Mouse (Mus musculus) liver, adult (tissue): ENCODE measurements around the gene Fpr3.

Experiments
- GATA4 ChIP-seq: IDR thresholded peaks from 2 replicates; pipeline ENCODE4 v1.6.1; 2014; ENCODE audit warnings: mild to moderate bottlenecking, low read length; ENCODE audit not compliant: insufficient replicate concordance

The Fpr3 gene

DNA sequence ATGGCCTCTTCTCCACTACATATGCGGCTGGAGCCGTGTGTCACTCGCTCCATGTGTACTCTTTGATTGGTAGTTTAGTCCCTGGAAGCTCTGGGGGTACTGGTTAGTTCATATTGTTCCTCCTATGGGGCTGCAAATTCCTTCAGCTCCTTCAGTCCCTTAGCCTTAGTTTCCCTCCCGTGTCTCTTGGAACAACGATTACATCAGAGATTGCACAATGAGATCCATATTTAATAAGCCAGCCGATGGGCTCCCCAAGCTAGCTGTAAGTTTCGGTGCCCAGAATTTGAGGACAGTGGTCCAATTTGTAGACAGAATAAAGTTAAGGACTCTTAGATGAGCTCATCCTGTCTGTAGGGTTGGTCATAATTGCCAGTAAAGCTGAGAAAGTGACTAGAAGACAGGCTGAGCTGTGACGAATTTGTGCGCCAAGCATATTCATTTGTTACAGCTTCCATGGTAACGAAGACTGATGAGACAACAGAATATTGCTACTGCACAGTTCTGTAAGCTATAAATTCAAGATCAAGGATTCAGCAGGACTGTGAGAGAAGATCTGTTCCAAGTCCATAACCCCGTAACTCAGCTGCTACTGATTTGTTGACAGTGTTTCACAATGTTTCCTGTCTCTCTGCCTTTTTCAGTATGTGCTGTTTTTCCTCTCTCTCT, 20.7 kb upstream of the Fpr3 start:
- no peak for TF ChIP-seq GATA4

DNA sequence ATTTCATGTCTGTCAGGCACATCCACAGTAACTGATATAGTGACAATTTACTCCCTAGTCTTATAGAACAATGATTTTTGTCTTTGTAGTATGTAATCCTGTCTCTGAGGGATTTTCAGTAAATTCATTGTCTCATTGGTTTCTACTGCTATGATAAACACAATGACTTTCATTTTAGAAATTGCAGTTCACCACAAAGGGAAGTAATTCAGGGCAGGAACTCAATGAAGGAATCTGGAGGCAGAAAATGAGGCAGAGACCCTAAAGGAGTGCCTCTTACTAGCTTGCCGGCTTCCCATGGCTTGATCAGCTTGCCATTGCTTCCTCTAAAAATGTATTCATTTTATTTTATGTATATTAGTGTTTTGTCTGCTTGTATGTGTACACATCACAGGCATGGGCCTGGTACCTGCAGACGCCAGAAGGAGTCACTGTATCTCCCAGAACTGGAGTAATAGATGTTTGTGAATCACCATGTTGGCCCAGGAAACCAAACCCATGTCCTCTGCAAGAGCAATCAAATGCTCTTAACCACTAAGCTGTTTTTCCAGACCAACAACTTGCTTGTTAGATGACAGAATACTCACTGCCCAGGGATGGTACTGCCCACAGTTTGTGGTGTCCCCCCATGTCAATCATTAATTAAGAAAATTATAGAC, 16.6 kb upstream of the Fpr3 start:
- TF ChIP-seq GATA4 = no peak

DNA sequence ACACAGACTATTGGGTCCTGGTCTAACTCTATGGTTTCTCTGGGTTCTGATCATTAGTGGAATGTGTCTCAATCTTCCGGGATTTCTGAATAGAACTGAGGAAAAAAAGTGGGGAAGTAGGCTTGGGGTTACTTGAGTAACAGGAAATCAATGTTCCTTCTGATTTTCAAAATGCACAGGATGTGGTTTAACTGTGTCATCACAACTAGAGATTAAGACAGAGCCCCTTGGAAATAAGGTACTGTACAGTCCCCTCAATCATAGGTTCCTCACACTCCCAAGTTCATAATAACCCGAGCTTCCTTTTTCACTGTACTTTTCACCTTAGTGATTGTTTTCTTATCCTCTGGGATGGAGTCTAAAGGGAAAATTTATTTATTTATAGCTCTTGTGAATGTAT, 16.0 kb upstream of the Fpr3 start:
- no peak for TF ChIP-seq GATA4

DNA sequence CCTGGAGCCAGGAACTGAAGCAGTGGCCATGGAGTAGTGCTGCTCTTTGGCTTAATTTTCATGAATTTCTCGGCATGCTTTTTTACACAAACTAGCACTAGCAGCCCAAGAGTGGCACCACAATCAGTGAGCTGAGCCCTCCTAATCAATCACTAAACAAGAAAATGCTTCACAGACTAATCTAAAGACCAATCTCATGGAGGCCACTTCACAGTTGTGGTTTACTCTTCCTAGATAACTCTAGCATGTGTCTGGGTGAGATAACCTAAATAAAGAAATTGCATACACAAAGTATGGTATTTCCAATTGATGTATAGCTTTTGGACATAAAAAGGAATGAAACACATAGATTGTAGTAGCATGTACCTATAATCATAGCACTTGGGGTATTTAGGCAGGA, 8.3 kb upstream of the Fpr3 start:
- no peak for TF ChIP-seq GATA4

DNA sequence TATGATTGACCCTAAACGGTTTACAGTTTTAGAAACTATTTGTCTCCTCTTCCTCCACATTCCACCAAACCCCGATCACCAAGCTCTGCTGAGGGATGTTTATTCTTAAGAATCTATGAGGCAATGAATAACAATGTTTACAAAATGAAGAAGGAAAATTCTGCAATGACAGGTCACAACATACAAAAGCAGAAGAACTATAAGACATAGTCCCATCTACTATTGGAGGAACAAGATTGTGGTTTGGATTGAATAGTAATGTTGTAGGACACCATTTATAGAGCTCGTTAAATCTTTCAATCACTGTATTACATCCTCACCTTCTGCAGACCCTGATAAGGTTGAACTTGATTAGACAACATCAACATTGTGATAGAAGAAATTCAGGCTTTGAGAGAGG, 5.0 kb upstream of the Fpr3 start:
- TF ChIP-seq GATA4 = no peak

DNA sequence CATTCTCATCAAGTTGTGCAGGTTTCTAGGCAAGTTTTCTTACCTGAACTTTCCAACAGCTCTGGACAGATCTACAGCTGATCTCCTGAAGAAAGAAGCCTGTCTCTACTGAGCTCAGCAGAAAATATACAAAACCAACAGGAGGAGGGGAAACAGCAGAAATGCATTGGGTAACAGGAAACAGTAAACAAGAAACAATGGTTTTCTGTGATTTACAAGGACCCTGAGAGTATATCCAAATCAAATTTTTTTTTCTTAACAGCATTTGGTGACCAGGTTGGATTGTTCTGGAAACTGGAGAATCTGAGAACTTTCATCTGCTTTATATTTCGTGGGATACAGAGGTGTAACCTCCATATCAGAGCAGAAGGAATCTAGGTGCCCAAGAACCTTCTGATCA, 3.8 kb upstream of the Fpr3 start, which contains the start of gene Fpr1:
Fpr1 (minus strand) TSS at position 101 of the 400 bp plus-strand sequence.
- TF ChIP-seq GATA4 = no peak

DNA sequence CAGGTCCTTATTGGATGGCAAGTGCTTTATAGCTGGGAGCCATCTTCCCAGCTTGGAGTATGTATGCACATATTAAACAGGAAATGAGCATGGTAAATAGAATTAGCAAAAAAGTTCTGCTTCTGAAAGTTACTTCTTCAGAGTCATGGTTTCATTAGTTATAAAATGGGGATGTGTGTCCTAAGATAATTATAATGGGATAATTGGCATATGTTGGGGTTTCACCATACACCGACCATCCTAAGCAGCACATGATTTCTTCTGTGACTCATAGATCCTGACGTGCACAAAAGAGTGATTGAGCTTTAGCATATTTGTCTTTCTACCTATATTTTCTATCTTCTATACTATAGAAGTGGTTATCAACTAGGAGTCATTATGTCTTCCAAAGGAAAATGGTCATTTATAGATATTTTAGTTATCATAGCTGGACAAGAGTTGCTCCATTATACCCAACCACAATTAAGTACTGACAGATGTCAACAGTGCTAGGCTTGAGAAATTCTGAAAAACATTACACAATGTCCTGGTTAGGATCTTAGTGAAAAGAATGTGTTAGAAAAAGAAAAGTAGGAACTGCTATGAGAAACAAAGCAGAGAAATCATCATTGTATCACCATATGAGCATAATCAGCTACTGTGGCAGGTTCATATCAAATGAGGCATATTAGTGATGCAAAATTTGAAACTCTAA, 2.2 kb downstream of the Fpr3 start:
- TF ChIP-seq GATA4 = no peak

DNA sequence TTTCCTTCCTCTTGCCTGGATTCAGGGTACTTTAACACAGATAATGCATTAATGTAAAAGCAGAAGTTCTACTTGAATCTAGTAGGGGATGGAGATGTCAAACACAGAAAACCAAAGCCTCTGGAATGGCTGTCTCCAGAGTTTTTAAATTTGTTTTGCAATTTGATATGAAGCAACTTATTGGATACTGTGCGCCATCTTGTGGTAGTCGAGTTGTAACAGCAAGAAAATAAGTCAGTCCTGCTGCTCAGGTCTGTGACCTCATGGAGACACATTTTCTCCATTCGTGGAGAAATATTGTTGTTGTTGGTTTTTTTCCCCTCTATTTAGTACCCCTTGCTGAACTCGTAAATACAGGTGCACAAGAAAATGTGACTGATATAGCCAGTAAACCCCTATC, 8.4 kb downstream of the Fpr3 start:
- TF ChIP-seq GATA4 = no peak

DNA sequence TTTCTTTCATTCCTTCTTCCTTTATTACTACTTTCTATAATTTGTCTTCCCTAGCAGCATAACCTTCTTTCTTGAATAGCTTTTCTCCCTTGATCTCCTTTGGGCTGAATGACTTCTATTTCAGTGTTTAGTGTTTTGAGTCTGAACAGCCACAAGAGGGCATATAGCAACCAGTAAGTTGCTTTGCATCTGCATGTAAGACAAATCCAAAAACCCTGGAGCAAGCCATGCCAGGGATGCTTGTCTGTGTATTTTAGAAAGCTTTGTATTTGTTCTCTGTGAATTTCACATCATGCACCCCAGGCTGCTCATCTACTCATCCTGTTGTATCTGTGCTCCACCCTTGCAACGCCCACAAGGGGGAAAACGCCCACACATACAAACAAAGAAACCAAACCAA, 11.6 kb downstream of the Fpr3 start:
- no peak for TF ChIP-seq GATA4

DNA sequence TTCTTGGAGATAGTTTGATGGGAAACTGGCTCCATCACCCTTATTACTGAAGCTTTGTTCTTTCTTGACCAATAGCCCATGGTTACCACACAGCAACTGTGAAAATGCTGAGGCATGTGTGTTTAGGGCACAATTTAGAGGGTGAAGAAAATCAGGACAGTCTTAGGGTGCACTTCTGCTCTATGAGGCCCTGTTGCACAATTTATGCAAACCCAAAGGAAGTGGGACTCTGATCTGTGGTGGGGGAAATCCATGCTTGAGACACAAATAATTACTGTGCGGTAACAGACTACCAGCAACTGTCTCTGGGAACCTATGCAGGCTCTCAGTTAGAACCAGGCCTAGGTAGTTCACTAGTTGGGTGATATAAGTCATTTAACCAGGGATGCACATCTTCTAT, 13.1 kb downstream of the Fpr3 start:
- TF ChIP-seq GATA4 = no peak

DNA sequence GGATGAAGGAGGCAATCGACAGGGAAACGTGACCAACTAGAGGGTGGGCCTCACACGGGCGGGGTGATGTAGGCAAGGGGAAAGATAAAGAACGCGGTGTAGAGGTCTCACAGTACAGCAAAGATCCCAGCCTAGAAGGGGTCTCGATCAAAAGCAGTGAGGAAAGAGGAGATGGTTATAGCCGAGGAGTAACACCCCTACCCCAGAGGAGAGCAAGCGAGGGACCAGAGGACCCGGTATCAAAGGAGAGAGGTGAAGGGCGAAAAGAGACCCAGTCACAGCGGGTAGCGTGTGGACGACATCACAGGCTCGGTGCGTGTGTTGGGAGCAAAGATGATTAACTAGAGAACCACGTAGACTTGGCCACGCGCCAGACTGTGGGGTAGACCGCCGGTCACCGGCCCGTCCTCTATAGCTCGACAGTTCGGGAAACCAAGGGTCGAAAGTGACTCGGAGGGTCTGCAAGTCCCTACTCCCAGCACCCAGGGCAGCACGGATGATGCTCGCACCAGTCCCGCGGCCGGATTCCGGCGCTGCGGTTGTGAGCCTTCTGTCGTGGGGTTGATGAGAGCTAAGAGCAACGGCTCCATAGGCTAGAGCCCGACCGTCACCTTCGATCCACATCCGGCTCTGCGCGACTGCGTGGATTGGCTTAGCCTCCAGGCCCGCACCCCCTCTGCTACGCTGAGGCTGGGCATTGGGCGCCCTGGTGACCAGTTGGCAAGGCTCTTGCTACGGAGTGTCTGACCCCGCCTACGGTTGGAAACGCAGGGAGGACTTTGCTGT, 22.2 kb downstream of the Fpr3 start:
- no peak for TF ChIP-seq GATA4

DNA sequence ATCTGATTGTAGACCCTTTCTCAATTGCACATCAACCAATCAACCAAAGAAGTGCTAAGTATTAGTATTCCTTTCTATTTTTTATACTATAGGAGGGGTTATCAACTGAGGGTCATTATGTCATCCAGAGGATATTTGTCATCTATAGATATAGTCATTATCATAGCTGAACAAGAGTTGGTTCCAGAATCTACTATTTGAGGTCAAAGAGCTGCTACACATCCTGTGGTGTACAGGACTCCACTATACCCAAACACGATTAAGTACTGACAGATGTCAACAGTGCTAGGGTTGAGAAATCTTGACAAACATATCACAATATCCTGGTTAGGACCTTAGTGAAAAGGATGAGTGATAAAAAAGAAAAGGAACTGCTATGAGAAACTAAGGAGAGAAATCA, 29.7 kb downstream of the Fpr3 start:
- TF ChIP-seq GATA4 = no peak

DNA sequence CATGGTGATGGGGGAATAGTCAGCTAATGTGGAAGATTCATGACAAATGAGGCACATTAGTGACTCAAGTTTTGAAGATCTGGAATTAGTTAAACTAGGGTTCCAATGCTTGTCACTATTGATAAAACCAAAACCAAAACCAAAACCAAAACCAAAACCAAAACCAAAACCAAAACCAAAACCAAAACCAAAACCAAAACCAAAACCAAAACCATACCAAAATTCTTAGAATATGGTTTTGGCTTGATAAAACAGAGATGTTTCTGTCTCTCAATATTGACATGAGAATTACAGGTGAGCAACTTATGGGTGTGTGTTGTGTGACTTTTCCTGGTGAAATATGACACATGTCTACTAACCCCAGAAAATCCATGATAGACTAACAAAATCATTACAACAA, 30.1 kb downstream of the Fpr3 start:
- no peak for TF ChIP-seq GATA4

DNA sequence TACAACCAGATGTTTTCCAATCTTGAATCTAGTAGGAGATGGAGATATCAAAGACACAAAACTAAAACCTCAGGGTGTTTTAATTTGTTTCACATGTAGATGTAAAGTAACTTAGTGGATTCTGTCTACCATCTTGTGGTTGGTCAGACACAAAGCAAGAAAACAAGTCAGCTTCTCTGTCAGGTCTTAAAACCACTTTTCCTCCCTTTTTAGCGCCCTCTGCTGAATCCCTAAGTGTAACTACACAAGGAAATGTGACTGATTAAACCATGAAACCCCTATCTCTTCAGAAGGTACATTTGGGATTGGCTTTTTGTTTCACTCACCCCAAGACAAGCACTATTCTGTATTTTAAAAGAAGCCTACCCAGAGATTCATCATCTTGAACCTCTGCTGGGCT, 85.8 kb downstream of the Fpr3 start:
- TF ChIP-seq GATA4 = no peak

DNA sequence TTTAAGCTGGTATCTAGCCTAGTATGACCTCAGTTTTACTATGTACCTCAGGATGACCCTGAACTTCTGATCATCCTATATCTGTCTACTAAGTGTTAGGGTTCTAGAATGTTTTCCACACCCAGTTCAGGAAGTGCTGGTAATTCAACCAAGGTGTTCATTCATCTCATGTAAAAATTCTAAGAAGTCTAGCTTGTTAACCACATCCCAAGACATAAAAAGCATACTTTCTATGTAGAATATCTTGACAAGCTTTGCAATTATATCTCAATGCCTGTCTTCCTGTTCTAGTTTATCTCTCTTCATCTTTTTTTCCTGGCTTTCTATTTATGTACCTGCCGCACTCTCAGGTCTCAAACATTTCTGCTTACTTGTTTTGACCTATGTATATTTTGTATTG, 117.1 kb downstream of the Fpr3 start:
- no peak for TF ChIP-seq GATA4
